Mouse (Mus musculus) natural killer cell, adult 2 months (primary cell): ENCODE results near the gene Ppox.
"Not testable (repeated sequence)": the region's sequence is repeated elsewhere in the genome, so short reads cannot be mapped to it uniquely, and the experiment has no call there.

Experiments
- DNase-seq, 2 experiments: peaks; one replicate each; pipeline ENCODE4 v3.0.0; 2022; ENCODE audit warnings: low spot score in 2 of 2

Gene Ppox

GRCm38 (mm10) chr1:171280916-171281527 is at the start of gene Ppox:
Gene Ppox, minus strand, starts transcription at chr1:171281186.
- peak; percentile 91 to 92 for DNase-seq

GRCm38 (mm10) chr1:171330216-171330560 is 49.2 kb upstream of the Ppox start:
- peak in 1 of 2 experiments; percentile 26 for DNase-seq

GRCm38 (mm10) chr1:171329433-171330215 is 48.6 kb upstream of the Ppox start:
- peak; percentile 13 to 21 for DNase-seq

DNA sequence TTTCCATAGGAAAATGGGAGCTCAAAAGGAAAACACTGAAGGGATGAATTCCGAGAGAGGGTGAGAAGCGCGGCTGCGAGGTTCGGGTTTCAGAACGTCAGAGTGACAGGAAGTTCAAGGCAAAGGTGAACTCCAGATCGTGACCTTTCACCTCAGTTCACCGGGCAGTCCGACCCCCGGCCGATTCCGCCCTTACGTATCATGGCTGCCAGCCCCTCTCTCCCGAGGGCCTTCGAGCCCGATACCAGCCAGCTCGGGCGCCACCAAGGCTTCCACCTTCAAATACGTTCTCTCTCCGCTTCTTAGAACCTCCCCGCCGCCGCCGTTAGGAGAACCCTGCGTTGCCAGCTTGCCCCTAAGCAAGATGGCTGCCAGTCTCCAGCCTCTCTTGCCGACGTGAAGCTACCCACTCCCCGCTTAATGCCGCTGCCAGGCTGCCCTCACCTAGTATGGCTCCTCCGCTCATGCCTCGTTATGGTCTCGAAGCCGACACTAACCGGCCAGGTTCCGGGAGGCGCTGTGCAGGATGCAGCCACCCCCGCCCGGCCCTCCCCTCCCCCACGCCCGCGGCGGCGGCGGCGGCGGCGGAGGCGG is 48.0 kb upstream of the Ppox start, which contains the start of gene Dedd:
Dedd (plus strand) TSS at position 307 of the 594 bp plus-strand sequence.
- peak; percentile 90 to 92 for DNase-seq

GRCm38 (mm10) chr1:171328244-171328643 is 47.3 kb upstream of the Ppox start:
- no peak for DNase-seq

DNA sequence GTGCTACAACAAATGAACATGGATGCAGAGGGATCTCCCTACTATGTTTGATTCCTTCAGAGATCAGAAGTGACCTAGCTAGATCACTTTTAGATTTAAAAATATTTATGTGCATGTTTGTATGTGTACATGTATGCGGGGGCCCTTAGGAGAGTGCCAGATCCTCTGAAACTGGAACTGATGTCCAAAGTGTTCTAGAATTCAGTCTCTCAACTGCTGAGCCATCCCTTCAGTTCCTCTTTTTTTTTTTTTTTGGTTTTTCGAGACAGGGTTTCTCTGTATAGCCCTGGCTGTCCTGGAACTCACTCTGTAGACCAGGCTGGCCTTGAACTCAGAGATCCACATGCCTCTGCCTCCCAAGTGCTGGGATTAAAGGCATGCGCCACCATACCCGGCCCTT is 45.6 kb upstream of the Ppox start:
- not testable (repeated sequence) for DNase-seq

- no peak for DNase-seq
Observed at GRCm38 (mm10) chr1:171325571-171325970, 44.6 kb upstream of the Ppox start.

DNA sequence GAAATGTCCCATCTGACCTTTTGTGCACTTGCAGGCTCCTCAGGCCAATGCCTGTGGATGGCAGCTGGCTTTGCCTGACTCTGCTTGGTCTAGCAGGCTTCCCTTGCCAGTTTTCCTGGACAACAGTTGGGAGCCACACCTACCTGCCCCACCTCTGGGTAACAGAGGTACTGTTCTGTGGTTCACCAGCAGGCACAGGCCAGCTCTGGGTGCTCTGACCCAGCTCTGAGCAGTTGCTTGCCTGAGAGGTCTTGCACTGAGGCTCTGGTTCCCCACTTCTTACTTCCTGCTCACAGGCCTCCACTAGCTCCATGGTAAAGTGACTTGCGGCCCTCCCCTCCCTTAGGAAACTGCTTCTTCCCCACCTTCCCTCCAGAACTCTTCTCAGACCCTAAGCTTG is 41.0 kb upstream of the Ppox start:
- no peak for DNase-seq

DNA sequence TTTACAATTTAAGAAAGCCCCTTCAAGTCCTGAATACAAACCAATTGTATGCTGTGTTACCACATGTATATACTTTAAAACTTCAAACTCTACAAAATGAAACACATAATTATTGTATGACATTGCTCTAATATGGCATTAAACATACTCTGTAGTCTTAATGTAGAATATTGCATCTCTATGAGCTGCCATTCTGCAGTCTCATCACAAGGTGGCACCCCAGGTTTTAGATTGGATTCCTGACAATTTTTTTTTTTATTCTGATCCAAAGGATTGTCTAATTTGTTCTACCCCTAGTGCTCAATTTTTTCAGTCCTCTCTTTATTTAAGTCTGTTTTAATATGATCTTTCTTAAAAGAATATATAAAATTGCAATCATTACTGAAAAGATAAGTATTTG is 40.4 kb upstream of the Ppox start:
- DNase-seq, result peak in 1 of 2 experiments; percentile 18

DNA sequence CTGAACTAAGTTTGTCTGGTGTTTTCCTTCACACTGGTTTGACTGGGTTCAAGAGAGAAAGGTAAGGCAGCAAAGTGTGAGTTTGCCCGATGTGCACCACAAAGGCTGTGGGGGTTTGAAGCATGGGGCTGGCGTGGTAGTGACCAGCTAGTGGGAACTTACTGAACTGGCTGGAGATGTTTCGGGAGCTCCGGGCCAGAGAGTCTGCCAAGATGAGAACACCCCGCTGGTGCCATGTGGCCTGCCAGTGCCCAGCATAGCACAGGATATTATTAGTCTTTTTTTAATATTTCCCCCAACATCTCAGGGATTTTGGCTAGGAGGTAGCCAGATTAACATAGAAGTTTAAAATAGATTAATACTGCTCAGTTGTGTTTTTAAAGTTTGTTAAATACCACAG is 39.2 kb upstream of the Ppox start:
- no peak for DNase-seq

DNA sequence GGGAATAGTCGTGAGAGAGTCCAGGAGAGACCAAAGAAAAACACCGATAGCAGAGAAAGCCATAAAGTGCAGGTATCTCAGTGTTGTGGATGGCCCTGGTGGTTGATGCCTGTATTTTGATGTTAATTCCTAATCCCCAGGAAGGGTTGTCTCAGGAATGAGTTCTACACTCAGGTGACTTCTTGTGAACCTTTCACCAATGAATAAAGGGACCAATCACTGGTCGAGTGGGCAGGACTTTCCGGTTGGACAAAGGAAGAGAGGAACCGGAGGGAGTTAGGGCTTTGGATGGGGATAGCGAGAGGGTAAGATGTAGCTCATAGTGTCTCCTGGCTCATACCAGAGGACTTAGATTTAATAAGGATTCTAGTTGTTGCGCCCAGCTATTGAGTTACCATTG is 38.8 kb upstream of the Ppox start:
- DNase-seq, result no peak

DNA sequence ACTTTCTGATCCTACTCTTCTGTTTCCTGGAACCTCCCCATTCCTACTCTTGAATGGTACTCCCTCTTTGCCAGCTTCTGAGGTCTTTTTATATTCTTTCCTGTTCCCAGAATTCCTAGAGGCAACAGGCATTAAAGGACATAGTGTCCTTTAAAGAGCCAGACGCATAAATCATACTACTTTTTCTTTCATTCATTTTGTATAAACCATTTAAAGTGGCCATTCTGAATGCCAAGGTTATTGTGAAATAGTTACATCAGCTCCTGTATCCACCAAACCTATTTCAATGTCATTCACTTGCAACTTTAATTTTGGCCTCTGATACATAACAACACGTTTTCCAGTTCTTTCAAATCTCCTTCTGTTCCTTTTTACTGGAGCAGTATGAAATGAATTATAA is 28.3 kb upstream of the Ppox start:
- DNase-seq, result no peak

DNA sequence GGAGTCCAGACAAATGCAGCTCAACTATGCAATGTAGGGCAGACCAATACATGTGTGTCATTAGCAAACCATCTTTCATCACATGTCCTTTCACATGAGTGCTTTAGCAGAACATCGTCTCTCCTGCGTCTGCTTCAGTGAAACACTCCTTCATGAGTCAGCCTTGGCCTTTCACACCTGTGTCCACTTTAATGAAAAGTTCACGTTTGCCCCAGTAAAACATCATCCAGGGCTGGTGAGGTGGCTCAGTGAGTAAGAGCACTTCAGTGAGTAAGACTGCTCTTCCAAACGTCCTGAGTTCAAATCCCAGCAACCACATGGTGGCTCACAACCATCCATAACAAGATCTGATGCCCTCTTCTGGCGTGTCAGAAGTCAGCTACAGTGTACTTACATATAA is 25.2 kb upstream of the Ppox start:
- DNase-seq, result not testable (repeated sequence)

DNA sequence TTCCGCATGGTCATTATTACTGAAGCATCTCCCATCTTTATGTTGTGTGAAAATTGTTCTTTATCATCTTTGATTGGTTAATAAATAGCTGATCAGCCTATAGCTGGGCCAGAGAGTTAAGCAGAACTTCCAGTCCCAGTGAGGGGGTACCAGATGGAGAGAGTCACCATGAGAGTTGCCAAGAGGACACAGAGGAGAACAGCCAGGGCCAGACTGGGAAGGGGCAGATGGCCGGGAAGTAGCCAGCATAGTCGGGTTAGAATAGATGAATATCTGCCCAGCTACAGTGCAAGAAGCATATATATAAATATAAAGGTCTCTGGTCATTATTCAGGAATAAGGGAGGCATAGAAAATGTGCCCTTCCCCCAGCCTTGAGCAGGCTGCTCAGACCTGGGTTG is 17.2 kb upstream of the Ppox start:
- DNase-seq, result no peak

GRCm38 (mm10) chr1:171295063-171295402 is 14.0 kb upstream of the Ppox start:
- DNase-seq, result no peak

DNA sequence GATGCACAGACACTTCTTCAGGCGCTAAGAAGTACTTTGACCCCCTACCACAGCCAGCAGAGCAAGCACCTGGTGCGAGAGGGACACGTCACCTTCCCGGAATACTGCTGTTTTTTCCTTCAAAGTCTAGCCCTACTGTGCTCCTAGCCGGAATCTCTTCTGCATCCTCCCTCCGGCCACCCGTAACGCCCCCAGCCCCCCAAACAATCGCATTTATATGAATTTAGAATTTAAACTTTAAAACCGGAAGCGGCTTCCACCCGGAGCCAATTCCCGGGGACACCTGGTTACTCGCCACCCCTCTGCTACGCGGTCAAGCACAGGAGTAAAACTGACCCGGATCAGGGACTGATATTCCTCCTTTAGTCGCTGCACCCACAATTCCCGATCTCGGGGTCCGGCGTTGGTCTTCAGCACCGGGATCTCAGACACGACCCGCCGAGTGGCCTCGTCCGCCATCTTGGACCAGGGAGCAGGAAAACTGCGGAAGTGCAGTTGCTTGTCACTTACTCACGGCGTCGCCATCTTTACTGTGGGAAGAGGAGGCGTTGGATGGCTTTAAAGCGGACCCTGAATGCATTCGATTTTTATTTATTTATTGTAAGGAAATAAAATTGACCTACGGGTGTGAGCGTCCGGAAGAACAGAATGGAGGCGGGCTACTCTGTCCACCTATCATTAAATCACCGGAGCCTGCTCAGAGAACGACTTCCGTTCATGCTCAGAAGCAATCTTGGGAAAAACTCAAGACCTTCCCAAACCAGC is 13.5 kb upstream of the Ppox start, which contains the start of gene Ufc1:
Ufc1 (minus strand) TSS at position 727 of the 765 bp plus-strand sequence.
- DNase-seq, result peak; percentile 81 to 84

DNA sequence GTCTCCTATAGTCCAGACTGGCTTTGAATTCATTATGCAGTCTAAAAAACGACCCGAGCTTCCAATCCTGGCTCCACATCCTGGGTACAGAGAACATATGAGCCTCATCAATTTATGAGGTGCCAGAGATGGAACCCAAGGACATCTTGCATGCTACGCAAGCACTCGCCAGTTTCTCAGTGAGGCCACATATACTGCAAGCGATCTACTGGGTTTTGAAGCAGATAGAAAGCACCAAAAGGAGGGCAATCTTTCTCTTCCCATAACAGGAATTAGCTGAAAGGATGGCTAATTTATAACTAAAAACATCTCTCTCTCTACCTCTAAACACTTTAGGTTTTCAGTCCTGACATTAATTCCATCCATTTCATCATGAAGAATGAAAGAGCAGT is 12.9 kb upstream of the Ppox start:
- no peak for DNase-seq

GRCm38 (mm10) chr1:171293351-171293750 is 12.4 kb upstream of the Ppox start:
- no peak for DNase-seq

GRCm38 (mm10) chr1:171288328-171288727 is 7.3 kb upstream of the Ppox start:
- DNase-seq, result no peak

GRCm38 (mm10) chr1:171287136-171288081 is 6.4 kb upstream of the Ppox start, which contains the start of gene Usp21:
Gene Usp21, minus strand, starts transcription at chr1:171287991.
- peak; percentile 88 to 90 for DNase-seq

- no peak for DNase-seq
Observed at GRCm38 (mm10) chr1:171286517-171286916, 5.5 kb upstream of the Ppox start.
